Comparison of ENCODE assay signal across 38 mouse cellular contexts in the genomic region with DNA sequence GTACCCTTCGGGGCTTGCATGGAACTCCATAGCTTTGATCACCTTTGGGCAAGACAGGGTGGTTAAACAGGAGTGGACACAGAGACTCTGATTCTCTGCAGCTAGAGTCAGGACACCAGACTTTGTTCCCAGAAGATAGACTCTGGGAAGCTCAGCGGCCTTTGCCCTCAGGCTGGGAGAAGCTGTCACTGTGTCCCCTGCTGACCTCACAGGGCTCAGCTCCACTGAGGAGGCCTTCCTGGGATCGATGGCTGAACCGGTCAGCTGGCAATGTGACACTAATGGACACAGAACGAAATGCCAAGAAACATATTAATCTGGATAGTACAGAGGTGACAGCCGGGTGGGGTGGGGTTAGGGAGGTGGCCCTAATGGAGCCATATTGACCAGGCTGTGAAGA. TPM values are rescaled to one million over a fixed set of nuclear protein-coding genes. Genes with fewer than 3 reads are reported as not detected.
DNase-seq lines count a peak whose midpoint lies in the region; ATAC-seq and TF ChIP-seq lines count a peak whose summit lies in the region.
"Had no signal": no experiment of that assay in that cellular context is flagged by ENCODE, and none has a peak within 500 bp of the region (broad histone marks: within the 10 kb centered on the region; RNA-seq: fewer than 3 reads in every experiment).

No protein-coding gene starts in this region.

- TF ChIP-seq CTCF in kidney, adult 2 months (conservative IDR thresholded peaks at IDR 0.05; ENCODE audit: insufficient read depth, insufficient read length, low read depth, low read length): no peak

- H3K36me3 ChIP-seq in kidney, adult 2 months (ENCODE audit: control insufficient read depth, insufficient read depth, low read length): no peaks in the 10 kb centered on the region
- no peaks in the 10 kb centered on the region for H3K36me3 ChIP-seq in kidney, embryonic 15.5 days
- H3K36me3 ChIP-seq: forebrain, embryonic 12.5 days; heart, embryonic 12.5 days; hindbrain, embryonic 13.5 days; lung, embryonic 15.5 days; midbrain, embryonic 12.5 days; stomach, embryonic 15.5 days had no signal

- H3K4me2 ChIP-seq in kidney, embryonic 15.5 days: no peak overlapping the region
- H3K4me2 ChIP-seq: forebrain, embryonic 12.5 days; heart, embryonic 12.5 days; hindbrain, embryonic 13.5 days; lung, embryonic 15.5 days; midbrain, embryonic 12.5 days; stomach, embryonic 15.5 days had no signal

- no peak overlapping the region for H3K4me3 ChIP-seq in kidney, adult 2 months (ENCODE audit: insufficient read depth, low read depth, low read length)
- no peak overlapping the region for H3K4me3 ChIP-seq in kidney, embryonic 15.5 days (replicated peaks)
- H3K4me3 ChIP-seq: erythroblast, embryonic 14.5 days; forebrain, embryonic 12.5 days; heart, adult 2 months; heart, embryonic 12.5 days; hindbrain, embryonic 13.5 days; lung, embryonic 15.5 days; megakaryocyte, embryonic 14.5 days; midbrain, embryonic 12.5 days; stomach, embryonic 15.5 days had no signal

- no peak overlapping the region for H3K9ac ChIP-seq in kidney, embryonic 15.5 days
- H3K9ac ChIP-seq: forebrain, embryonic 12.5 days; forebrain, postnatal 0 days; heart, embryonic 12.5 days; hindbrain, embryonic 13.5 days; lung, embryonic 15.5 days; midbrain, embryonic 12.5 days; stomach, embryonic 15.5 days had no signal

- no peaks in the 10 kb centered on the region for H3K27me3 ChIP-seq in kidney, adult 2 months (replicated peaks; ENCODE audit: control insufficient read depth, insufficient read depth, low read length)
- H3K27me3 ChIP-seq in kidney, embryonic 15.5 days: peaks cover 22% of the 10 kb centered on the region
- H3K27me3 ChIP-seq: lung, embryonic 15.5 days; stomach, embryonic 15.5 days had no signal

- H3K4me1 ChIP-seq in kidney, adult 2 months (ENCODE audit: control insufficient read depth, insufficient read depth, low read length): peaks cover 7% of the 10 kb centered on the region
- peaks cover 4% of the 10 kb centered on the region; the same call in 1 of the 2 replicates for H3K4me1 ChIP-seq in kidney, embryonic 15.5 days
- H3K4me1 ChIP-seq: heart, embryonic 12.5 days; lung, embryonic 15.5 days; megakaryocyte, embryonic 14.5 days; stomach, embryonic 15.5 days had no signal

- WGBS in kidney, adult 2 months: 42% methylated on average over 6 of the region's 6 CpGs
- WGBS in kidney, embryonic 15.5 days: 59% methylated on average over 6 of the region's 6 CpGs

- no peak overlapping the region for H3K27ac ChIP-seq in kidney, adult 2 months (ENCODE audit: insufficient read depth, low read depth, low read length)
- no peak overlapping the region for H3K27ac ChIP-seq in kidney, embryonic 15.5 days
- H3K27ac ChIP-seq: forebrain, embryonic 12.5 days; heart, adult 2 months; hindbrain, embryonic 13.5 days; kidney, postnatal 0 days; lung, embryonic 15.5 days; midbrain, embryonic 12.5 days; stomach, embryonic 15.5 days had no signal

- no peaks in the 10 kb centered on the region for H3K9me3 ChIP-seq in kidney, embryonic 15.5 days (replicated peaks)
- H3K9me3 ChIP-seq: forebrain, embryonic 12.5 days; heart, embryonic 12.5 days; hindbrain, embryonic 13.5 days; lung, embryonic 15.5 days; megakaryocyte, embryonic 14.5 days; midbrain, embryonic 12.5 days; stomach, embryonic 15.5 days had no signal

- no peak for TF ChIP-seq POLR2A in kidney, adult 2 months (IDR thresholded peaks at IDR 0.05; ENCODE audit: low read depth, low read length)

- ATAC-seq in kidney, embryonic 15.5 days (replicated peaks; ENCODE audit: low FRiP score): no peak
- ATAC-seq in CD4-positive, CD25-positive, alpha-beta regulatory T cell, adult 4 months: no peak
- ATAC-seq: forebrain, postnatal 0 days; Patski had no signal

- peak; percentile 15 for DNase-seq in adrenal gland, adult 2 months
- DNase-seq in adrenal gland, postnatal 25 days: no peak
- peak; percentile 87 for DNase-seq in kidney, adult 2 months
- peak; percentile 7 for DNase-seq in lung, postnatal 36 days
- no peak for DNase-seq in lung, postnatal 10 days
- peak; percentile 73 for DNase-seq in yolk sac, embryonic 10.5 days (ENCODE audit: low spot score)
- DNase-seq: adrenal gland, postnatal 14 days; cerebellum, adult 11-12 months; cerebellum, adult 9-11 months; embryo, embryonic 11 days; forebrain, postnatal 0 days; heart, adult 2 months; heart, postnatal 4 days; left cerebral cortex, postnatal 4 days; lung, postnatal 4 days; retina, postnatal 1 day; right cerebral cortex, postnatal 14 days; thymus, postnatal 14 days had no signal

RNA-seq across cellular contexts. Expression of gene Hmx1, which starts 39.0 kb away (rescaled TPM):
- not detected for total RNA-seq in adrenal gland, adult 2 months (2021)
- 0.67 TPM in 1 of 2 replicates, not detected in the other for polyA plus RNA-seq in adrenal gland, adult 2 months (2012; rRNA removed)
- not detected in 2 replicates for total RNA-seq in adrenal gland, postnatal 25 days (2021)
- polyA plus RNA-seq in kidney, adult 2 months (2012; rRNA removed): 0.19 TPM in 1 of 2 replicates, not detected in the other
- 0.31 and 0.52 TPM in 2 replicates for polyA plus RNA-seq in kidney, embryonic 15.5 days (2015; fragmentation: Nextera tagmentation; extraction: Ambion mirVana)
- not detected for polyA plus RNA-seq in CD4-positive, CD25-positive, alpha-beta regulatory T cell, adult 4 months (2017; shearing (Covaris generic))
- total RNA-seq: gastrocnemius, adult 8-10 months; gastrocnemius, postnatal 4 days; heart, adult 2 months; heart, postnatal 4 days; layer of hippocampus, adult 8-10 months; layer of hippocampus, postnatal 25 days; left cerebral cortex, postnatal 4 days; MEL had no signal
- polyA plus RNA-seq: erythroblast, embryonic 14.5 days; forebrain, postnatal 0 days; heart, adult 2 months; heart, embryonic 12.5 days; heart, postnatal 0 days; kidney, postnatal 0 days; Patski; small intestine, adult 2 months; urinary bladder, adult 2 months had no signal

Comparison
In these comparisons a context has a peak if more than half of its experiments do, and no peak if none do; other contexts are left out.
1. DNase-seq: peak in adrenal gland, adult 2 months (single experiment), kidney, adult 2 months (single experiment), lung, postnatal 36 days (single experiment) and yolk sac, embryonic 10.5 days (single experiment); none in adrenal gland, postnatal 25 days (single experiment) and lung, postnatal 10 days (single experiment).